Mouse (Mus musculus) left cerebral cortex, postnatal 25 days (tissue): Measurements from ENCODE around the gene Miip. TPM values are rescaled to one million over a fixed set of nuclear protein-coding genes. Genes with fewer than 3 reads are reported as not detected.
A peak's percentile ranks its signal among the peaks of the same experiment; 100 is the strongest.

Experiments
- DNase-seq, 2 experiments: peaks; one replicate each; pipeline ENCODE4 v3.0.0; 2022; ENCODE audit warnings: low spot score in 2 of 2, mixed read lengths in 1 of 2
- intact Hi-C: fragments of 180-260 bp; cut with DNase I; formaldehyde crosslinking; loops from one replicate; pipeline ENCODE4 v1.15.1; 2025
- total RNA-seq, 2 experiments: library from RNA; stranded (reverse); gene quantifications; 2 replicates each; pipeline ENCODE4 v1.2.3; 2021

The Miip gene
- total RNA-seq, result 10 to 100 TPM; 16.2 to 18.3 TPM

DNA sequence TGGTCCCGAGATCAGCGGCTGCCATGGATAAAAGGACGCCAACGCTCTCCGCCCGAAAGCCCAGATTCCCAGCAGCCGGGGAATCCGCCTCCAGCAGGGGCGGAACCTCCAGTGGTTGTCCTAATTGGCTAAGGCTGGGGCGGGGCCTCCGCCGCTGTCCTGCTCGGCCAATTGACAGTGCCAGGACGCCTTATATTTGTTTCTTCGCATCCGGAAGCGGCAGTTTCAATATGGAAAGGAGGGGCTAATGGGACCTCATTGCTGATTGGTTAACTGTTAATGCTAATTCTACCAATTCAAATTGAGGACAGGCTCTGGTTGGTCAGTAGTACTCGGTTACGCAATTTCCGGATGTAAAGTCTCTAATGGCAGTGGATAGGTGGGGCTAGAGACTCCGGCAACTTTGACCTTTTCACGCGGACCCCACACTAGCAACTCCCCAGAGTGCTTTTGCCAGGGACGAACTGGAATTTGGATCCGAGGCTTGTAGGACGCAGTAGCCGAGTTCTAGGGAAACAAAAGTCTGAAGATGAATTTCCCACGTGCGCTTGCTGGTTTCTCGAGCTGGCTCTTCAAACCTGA lies at the start of gene Miip, which contains the start of gene Fv1:
Miip (minus strand) TSS at position 367 of the 582 bp plus-strand sequence.
Fv1 (plus strand) TSS at position 530 of the 582 bp plus-strand sequence.
- intact Hi-C loops, result loop anchor here (5.0 kb wide), 1 partner anchor 69 kb away; the partner anchor contains the start of gene Plod1
- DNase-seq, result peak; percentile 96 to 99

DNA sequence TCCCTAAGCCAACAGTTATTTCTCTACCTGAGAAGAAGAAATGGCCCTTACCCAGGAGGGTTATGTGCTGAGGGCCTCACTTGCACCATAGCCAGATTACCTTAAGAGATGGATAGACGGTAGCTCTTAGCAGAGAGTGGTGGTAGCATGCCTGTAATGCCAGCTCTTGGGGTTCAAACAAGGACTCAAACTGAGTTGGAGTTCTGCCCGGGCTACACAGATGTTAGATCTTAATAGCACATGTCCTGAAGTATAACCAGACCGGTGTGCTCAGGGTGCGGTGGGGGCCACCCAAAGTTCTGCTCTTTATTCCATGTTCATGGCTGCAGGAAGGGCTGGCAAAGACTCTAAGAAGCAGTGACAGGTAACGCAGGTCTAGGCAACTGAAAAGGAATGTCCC lies 40.9 kb upstream of the Miip start:
- DNase-seq, result no peak
- intact Hi-C loops, result no loop called here

DNA sequence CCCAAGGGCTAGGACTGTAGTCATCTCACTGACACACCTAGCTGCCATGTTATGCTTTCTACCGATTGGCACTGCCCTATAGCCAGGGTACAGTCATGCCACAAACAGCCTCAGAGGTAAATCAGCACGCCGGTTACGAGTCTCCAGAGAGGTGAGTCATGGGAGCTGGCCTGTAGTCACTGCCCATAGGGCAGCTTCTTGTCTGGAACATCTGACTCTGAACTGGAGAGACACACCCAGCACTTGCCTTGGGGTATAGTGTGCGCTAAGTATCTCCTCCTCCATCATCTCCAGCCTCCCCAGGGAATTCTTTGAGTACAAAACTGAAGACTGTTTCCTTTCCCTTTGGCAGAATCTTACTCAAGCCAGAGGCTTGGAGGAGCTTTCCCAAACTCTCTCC lies 37.6 kb upstream of the Miip start:
- intact Hi-C loops, result no loop called here
- no peak for DNase-seq

DNA sequence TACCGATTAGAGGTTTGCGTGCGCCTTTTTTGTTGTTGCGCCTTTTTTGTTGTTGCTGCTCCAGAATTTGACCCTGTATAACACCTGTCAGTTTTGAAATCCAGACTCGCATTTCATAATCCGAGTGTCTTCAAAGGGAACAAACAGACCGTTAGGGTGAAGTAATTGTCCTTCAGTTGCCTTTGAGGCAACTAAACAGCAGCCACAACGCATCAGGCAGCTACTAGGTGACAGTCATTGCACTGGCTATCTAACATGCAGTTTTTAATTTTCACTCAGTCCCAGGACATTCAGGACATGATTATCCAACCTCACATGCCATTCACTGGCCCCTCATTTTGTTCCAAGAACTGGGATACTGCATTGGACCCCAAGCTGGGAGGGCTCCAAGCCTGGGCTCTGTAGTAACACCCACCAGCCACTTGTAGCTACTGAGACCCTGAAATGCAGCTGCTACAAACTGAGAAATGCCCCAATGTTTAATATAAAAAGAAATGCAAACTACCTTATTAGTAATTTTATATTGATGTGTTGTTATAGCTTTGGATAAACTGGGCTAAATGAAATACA lies 36.6 kb upstream of the Miip start:
- DNase-seq, result no peak
- intact Hi-C loops, result no loop called here

DNA sequence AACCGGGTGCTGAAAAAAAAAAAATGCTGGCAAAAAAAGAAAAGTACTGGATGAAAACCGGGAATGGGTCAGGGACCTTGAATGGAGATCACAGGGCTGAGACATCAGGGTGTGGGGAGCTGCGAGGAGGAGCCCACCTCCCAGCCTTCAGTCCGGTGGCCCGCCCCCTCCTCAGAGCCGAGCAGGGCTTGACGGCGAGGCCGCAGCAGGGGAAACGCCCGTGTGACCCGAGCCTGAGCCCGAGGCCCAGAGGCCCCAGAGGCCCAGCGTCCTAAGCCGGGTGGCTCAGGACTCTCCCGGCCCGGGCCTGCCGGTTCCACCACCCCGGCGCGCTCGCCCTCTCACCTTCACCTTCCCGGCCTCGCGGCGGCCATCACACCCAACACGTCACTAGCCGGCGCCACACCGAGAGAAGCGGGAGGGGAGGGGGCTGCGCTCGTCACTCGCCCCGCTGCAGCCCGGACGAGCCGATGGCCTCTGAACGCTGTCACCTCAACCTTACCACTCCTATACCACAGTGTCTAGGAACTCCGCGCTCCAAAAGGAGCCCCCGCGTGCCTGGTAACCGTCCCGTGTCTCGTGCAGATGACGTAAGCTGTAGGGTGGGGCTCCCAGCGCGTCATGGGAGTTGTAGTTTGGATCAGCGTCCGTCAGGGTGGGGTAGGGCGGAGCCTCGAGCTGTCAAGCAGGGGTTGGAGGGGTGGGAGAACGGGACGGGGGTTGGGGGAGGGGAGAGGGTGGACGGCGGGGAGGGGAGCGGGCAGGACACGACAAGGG lies 35.9 kb upstream of the Miip start, which contains the start of gene Mfn2:
Mfn2 (minus strand) TSS at position 392 of the 777 bp plus-strand sequence.
- intact Hi-C loops, result no loop called here
- DNase-seq, result peak; percentile 93 to 94

DNA sequence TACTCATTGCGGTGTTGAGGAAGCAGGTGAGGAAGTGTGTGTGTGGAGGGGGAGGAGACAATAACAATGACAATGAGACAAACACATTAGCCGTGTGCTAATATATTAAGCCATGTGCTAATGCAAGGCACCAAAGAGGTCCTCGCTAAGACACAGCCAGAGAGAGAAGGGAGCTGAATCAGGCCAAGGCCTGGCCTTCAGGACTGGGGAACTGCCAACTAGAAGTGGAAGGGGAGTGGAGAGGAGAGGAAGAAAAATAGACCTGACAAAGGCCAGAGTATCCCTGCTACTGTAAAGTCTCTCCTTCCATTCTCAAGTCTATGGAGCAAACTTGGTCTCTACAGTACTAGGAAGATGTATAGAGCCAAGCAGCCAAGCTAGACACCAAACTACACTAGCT lies 35.0 kb upstream of the Miip start:
- no peak for DNase-seq
- intact Hi-C loops, result no loop called here

DNA sequence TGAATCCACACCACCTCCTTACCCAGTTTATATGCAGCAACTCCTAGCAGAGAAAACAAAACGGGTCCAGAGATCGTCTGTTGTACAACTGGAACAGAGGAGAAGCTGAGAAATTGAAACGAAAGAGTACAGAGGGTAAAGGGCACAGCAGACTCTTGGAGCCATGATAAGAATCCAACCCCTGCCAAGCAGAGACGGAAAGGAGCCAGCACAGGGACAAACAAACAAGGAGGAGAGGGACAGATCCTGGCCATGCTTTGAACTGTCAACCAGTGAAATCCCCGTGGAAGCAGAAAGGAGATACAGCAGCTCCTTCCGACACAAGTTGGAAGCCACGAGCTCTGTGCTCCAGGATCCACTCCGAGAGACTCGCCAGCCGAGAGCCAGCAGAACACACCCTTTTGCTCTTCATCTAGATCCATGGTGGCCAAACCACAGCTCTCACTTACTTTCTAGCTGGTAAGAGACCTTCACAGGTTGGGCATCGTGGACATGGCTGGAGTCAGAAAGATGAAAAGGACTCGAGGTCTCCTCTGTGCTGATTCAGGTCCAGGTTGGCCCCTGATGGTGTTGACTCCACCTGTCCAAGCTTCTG lies 34.4 kb upstream of the Miip start:
- DNase-seq, result no peak
- intact Hi-C loops, result no loop called here

DNA sequence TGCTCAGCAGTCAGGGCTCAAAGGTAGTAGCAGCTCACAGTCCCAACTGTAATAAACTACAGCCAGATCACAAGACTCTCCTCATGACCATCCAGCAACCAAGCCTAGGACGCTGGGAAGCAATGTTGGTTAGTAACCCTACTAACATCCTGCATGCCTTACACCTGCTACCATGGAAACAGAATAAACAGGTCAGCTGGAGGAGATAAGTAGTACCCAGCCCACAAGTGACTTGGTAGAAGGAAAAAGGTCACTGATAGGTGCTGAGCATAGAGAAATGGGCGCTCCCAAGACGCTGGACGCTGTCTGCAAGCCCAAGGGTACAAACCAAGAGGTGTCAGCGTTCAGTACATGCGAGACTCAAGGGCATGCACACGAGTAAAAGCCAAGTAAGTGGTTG lies 31.8 kb upstream of the Miip start:
- no peak for DNase-seq
- intact Hi-C loops, result no loop called here

DNA sequence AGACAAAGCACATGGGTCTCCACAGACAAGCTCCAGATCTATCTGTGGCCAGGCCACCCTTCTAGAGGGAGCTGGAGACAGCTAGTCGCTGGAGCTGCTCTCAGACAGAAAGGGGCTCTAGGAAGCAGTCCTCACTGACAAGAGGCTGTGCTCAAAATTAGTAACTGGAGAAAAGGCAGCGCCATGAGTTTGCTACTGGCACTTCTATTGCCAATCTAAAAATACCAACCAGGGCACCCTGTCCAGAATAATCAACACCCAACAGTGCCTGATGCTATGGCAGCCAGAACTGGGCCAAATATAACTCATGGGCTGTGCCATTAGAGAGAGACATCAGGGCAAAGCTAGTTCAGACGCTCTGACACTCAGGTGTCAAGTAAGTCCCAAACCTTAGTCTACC lies 28.7 kb upstream of the Miip start:
- peak in 1 of 2 experiments; percentile 62 for DNase-seq
- intact Hi-C loops, result no loop called here

DNA sequence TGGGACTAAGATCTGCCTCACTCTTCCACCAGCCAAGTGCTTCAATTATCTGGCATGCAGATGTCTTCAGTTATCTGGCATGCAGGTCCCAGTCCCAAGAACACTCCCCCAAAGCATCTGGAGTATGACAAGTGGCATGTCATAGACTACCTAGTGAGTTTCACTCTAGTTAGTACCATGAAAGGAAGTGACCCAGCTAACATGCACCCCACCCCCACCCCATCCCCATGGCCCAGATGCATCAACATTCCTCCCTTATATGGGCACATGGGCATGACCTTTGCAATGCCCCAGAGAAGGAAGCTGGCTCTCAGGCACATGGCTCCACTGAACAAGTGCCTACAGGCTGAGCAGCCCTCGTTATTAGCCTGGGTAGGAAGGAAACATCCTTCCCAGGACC lies 27.8 kb upstream of the Miip start:
- intact Hi-C loops, result no loop called here
- DNase-seq, result no peak

DNA sequence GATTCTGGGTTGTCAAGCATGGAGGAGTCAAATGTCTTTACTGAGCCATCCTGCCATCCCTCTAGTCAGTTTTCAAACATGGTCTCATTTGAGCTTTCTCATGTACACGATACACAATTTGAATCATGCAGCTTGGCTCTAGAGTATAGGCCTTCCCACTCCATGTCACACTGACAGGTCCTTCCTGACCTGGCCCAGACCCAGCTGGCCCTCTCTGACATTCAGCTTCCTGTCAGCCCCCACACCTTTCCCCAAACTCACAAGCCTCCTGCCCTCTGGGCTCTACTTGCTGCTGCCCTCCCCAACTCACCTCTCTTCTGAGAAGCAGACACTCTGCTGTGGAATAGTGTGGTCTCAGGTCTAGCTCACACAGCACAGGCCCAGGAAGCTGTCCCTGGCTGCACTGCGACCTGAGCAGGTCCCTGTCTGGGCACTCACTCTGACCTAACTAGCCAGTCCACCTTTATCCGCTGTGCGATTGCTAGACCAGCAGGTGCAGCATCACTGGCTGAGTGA lies 27.3 kb upstream of the Miip start:
- DNase-seq, result no peak
- intact Hi-C loops, result no loop called here

DNA sequence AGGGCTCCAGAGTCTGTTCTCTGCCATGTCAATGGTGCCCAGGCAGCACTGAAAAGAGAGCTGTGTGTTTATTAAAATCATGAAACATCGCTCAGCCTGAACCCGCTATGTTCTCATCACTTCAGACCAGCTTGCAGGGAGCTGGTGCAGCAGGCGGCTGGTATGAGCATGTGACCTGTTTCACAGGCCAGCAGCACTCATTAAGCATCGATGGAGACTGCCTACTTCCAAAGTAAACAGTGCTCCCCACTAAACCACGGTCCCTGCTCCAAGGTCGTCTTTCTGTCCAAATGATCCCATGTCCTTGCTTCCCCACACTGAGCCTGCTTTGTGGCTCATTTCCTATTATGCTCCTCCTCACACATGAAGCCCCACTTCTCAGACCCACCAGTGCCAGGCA lies 21.7 kb upstream of the Miip start:
- intact Hi-C loops, result no loop called here
- DNase-seq, result no peak

DNA sequence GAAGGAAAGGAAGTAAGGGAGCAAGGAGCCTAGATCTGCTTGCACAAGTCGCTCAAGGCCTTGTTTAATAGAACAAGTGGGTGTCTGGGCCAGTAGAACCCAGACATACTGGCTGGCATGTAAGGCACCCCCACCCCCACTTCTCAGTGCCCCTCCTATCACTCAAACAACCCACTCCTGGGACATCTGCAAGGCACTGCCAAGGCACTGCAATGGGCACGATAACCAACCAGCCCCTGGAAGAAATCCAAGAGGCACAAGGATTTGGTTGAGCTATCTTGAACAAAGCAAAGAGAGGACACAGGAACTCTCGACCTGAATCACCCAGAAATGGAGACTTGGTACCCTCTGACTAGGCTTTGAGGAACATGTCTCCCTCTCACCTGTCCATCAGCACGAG lies 19.6 kb upstream of the Miip start:
- DNase-seq, result no peak
- intact Hi-C loops, result no loop called here

DNA sequence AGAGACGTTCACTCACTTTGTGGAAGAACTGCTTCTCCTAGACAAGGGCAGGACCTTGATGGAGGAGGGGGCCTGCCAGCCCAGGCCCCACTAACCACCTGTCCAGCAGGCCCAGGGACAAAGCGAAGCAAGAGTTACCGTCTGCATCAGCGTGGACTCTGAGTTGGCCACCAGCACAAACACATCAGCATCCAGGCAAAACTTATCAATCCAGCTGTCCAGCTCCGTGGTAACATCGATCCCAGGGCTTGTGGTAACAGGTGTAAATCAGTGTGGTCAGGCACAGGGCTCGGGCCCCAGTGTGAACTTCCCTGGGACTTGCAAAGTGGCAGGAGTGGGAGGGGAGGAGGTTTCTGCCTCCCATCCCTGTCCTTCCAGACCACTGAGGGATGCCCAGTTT lies 18.7 kb upstream of the Miip start:
- DNase-seq, result no peak
- intact Hi-C loops, result no loop called here

DNA sequence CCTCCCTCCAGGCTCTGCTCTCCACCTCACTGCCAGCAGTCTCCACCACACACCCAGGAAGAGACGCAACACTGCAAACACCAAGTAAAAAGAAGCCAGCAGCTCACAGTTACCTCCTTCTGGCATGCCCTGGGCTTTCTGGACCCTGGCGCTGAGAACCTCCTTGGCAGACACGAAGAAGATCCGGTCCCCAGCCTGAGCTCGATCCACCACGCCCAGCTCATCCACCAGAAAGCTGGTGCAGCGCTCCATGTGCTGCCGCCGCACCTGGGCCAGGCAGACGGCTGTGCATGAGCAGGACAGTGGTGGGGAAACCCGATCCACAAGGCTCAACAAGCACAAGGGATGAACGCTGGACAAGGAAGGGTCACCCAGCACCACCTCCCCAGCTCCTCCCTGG lies 17.5 kb upstream of the Miip start:
- intact Hi-C loops, result no loop called here
- no peak for DNase-seq

DNA sequence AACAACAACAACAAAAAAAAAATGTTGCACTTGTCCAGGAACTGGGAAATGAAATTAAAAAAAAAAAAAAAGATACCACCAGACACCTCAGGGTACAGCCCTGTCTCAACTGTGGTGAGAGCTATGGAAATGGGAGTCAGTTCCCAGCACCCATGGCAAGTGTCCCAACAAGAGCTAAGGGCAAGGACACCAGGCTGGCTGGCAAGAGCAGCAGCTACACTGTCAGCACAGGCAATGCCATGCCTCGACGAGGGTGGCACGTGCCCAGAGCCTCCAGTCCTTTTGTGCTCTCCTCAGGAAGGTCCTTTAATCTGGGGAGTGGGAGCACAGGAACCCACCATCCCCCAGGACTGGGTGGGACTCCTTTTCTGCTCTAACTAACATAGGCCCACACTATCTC lies 15.5 kb upstream of the Miip start:
- no peak for DNase-seq
- intact Hi-C loops, result no loop called here

DNA sequence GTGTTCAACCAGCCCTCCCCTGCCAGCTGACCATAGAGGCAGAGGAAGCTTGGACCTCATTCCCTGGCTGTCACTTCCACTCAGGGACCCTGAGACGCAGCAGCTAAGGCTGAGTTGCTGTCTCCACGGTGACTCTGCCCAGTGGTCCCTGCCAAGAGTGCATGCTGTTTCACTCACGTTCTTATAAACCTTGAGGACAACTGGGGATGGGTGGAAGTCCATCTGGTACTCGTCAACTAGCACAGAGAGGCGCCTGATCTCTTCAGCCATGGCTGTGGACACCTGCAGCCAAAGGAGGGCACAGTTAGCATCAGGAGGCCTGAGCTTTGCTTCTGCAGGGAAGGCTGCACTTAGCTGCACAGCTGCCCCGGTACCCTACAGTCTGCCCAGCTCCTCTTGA lies 14.4 kb upstream of the Miip start:
- DNase-seq, result no peak
- intact Hi-C loops, result no loop called here

DNA sequence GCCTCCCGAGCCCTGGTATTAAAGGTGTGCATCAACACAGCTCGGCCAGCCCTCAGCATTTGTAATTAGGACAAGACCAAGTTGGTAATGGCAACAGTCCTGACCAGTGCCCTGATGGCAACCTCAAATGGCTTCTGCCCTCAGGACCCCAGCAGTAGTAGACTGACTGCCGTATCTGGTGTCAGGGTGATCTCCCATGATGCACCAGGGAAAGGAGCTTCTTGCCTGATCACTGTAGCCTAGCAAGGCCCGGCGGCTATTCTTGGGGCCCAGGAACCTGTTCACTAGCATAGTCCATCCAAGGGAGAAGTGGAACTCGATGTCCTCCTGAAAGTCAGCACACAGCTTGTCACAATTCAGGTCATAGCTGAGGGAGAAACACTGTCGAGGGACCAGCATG lies 13.2 kb upstream of the Miip start:
- intact Hi-C loops, result no loop called here

DNA sequence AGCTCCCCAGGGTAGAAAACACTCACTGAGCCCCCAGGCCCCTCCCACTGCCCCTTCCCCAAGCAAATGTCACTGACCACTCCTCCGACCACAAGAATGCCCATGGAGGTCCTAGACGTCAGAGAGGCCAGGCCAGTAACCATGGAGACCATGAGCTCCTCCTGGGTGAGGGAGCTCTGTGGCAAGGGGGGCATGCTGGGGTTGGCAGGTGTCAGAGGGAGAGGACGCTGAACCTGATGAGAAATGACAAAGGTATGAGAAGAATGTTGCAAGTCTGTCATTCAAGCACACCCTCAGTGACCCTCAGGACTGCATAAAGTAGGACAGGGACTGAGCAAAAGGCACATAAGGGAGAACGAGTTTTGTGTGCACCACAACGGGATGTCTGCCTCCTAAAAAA lies 11.2 kb upstream of the Miip start:
- DNase-seq, result no peak
- intact Hi-C loops, result no loop called here

More for the DNA sequence above, 13.2 kb upstream of the Miip start:
- DNase-seq, result no peak

DNA sequence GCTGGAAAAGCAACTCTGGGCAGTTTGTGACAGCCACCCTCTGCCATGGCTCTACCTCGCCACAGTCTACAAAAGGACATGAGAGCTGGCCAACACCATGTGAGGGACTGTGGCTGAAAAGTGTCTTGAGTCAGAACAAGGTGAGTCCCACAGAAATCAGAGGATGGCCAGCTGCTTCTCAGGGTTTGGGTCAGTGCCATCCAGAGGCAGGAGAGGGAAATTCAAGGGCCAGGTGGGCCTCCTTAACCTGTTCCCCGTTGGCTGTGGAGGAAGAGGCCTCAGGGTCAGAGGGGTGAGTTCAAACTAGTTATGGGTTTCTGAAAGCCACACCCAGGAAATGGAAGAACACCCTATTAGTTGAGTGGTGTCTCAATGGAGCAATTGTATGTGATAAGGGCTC lies 10.8 kb upstream of the Miip start:
- intact Hi-C loops, result no loop called here
- DNase-seq, result no peak
